Comparison of ENCODE assay signal across 18 mouse cellular contexts in the genomic region with DNA sequence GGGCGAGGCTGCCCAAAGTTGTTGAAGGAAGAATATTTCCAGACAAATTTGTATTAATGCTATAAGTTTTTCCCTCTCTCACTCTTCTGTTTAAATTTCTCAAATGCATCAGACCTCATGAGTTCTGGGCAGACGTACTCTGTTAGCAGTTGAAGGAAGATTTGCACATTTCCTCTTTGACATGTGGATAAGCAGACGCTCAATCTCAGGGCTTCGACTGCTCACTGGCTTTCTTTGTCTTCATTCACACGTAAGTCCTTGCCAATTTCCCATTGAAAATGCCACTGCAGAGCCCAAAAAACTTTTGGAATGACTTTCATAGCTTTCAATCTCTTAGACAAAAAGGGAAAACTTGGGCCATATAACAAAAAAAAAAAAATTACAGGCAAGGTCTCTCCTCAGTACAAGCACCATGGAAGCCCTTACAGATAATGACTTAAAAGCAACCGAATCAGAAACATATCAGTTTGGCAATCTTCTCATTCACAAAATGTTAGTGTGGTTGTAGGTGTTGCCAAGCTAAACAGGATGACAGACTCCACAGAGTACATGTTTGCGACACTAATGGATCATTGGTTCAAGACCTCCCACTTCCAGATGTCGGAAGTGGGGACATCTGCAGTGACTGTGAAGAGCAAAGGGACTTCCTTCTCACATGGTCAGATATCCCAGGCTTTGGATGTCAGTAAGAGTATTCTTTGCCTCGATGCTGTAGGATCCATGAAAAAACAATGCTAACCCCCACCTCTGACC.
"Had no signal": no experiment of that assay in that cellular context is flagged by ENCODE, and none has a peak within 500 bp of the region (broad histone marks: within the 10 kb centered on the region; RNA-seq: fewer than 3 reads in every experiment).

No protein-coding gene starts in this region.

- H3K4me2 ChIP-seq: limb, embryonic 13.5 days; midbrain, embryonic 11.5 days; midbrain, embryonic 15.5 days; neural tube, embryonic 12.5 days had no signal

- H3K4me3 ChIP-seq: layer of hippocampus, adult 2 months; limb, embryonic 13.5 days; megakaryocyte, embryonic 14.5 days; midbrain, embryonic 15.5 days; neural tube, embryonic 12.5 days had no signal

- H3K27me3 ChIP-seq: limb, embryonic 13.5 days; megakaryocyte, embryonic 14.5 days; midbrain, embryonic 15.5 days; neural tube, embryonic 12.5 days had no signal

- DNase-seq: kidney, adult 11 months; kidney, adult 9 months; kidney, postnatal 4 days; left cerebral cortex, postnatal 4 days; retina, postnatal 1 day; right cerebral cortex, postnatal 4 days; spleen, adult 18-20 months; thymus, adult 18-20 months; thymus, postnatal 14 days had no signal

- H3K9me3 ChIP-seq: limb, embryonic 13.5 days; megakaryocyte, embryonic 14.5 days; midbrain, embryonic 15.5 days; neural tube, embryonic 12.5 days had no signal

- H3K27ac ChIP-seq: kidney, postnatal 0 days; layer of hippocampus, adult 2 months; limb, embryonic 13.5 days; liver, embryonic 14.5 days; macrophage; midbrain, embryonic 15.5 days; neural tube, embryonic 12.5 days had no signal

- ATAC-seq: midbrain, embryonic 15.5 days had no signal

- H3K36me3 ChIP-seq: limb, embryonic 13.5 days; midbrain, embryonic 15.5 days; neural tube, embryonic 12.5 days had no signal

- H3K4me1 ChIP-seq: limb, embryonic 13.5 days; megakaryocyte, embryonic 14.5 days; midbrain, embryonic 15.5 days; neural tube, embryonic 12.5 days had no signal

- H3K9ac ChIP-seq: limb, embryonic 13.5 days; liver, embryonic 14.5 days; midbrain, embryonic 15.5 days; neural tube, embryonic 12.5 days had no signal
